10 mouse cellular contexts compared by ENCODE assay signal in genomic region chr5:137340222-137340621, GRCm38 (mm10). TPM values are rescaled to one million over a fixed set of nuclear protein-coding genes. Genes with fewer than 3 reads are reported as not detected.
DNase-seq lines count a peak whose midpoint lies in the region; ATAC-seq and TF ChIP-seq lines count a peak whose summit lies in the region.
"Had no signal": no experiment of that assay in that cellular context is flagged by ENCODE, and none has a peak within 500 bp of the region (broad histone marks: within the 10 kb centered on the region; RNA-seq: fewer than 3 reads in every experiment).

No protein-coding gene starts in this region.

- intact Hi-C loops in heart, postnatal 36 days (cut with DNase I) = no loop called here

- H3K36me3 ChIP-seq in heart, embryonic 13.5 days = no peaks in the 10 kb centered on the region
- no peaks in the 10 kb centered on the region for H3K36me3 ChIP-seq in E14TG2a.4 (ENCODE audit: insufficient read depth, low read length)
- H3K36me3 ChIP-seq in embryonic facial prominence, embryonic 14.5 days (ENCODE audit: control insufficient read depth, insufficient read depth, low read length) = no peaks in the 10 kb centered on the region
- H3K36me3 ChIP-seq: embryonic facial prominence, embryonic 12.5 days; liver, embryonic 15.5 days had no signal

- no peak for TF ChIP-seq CTCF in E14TG2a.4 (conservative IDR thresholded peaks at IDR 0.05; ENCODE audit: low read length)

- no peaks in the 10 kb centered on the region; the same call in 1 of the 2 replicates for H3K9me3 ChIP-seq in heart, embryonic 13.5 days
- no peaks in the 10 kb centered on the region for H3K9me3 ChIP-seq in E14TG2a.4 (ENCODE audit: low read length)
- H3K9me3 ChIP-seq in embryonic facial prominence, embryonic 14.5 days (ENCODE audit: control insufficient read depth, low read length) = no peaks in the 10 kb centered on the region
- H3K9me3 ChIP-seq: embryonic facial prominence, embryonic 12.5 days; liver, embryonic 15.5 days had no signal

- peak overlapping the region; percentile 70; the same call in 1 of the 2 replicates for H3K4me2 ChIP-seq in heart, embryonic 13.5 days
- H3K4me2 ChIP-seq in embryonic facial prominence, embryonic 14.5 days (ENCODE audit: low read depth, low read length) = peak overlapping the region; percentile 83; the same call in 1 of the 2 replicates

- H3K4me3 ChIP-seq in heart, embryonic 13.5 days = no peak overlapping the region
- peak overlapping the region; percentile 71 for H3K4me3 ChIP-seq in E14TG2a.4 (replicated peaks; ENCODE audit: low read length)
- no peak overlapping the region for H3K4me3 ChIP-seq in embryonic facial prominence, embryonic 14.5 days (ENCODE audit: low read depth, low read length)
- H3K4me3 ChIP-seq: liver, embryonic 15.5 days had no signal

- DNase-seq in heart, postnatal 36 days = no peak
- no peak for DNase-seq in embryonic facial prominence, embryonic 14.5 days (ENCODE audit: low spot score)
- DNase-seq in frontal cortex, postnatal 36 days (ENCODE audit: low spot score in 2 of 2) = no peak
- DNase-seq in frontal cortex, adult 2 months (ENCODE audit: extremely low spot score in 1 of 2, low spot score in 1 of 2) = no peak
- no peak for DNase-seq in layer of hippocampus, postnatal 25 days (ENCODE audit: extremely low spot score in 1 of 2, low spot score in 1 of 2)

- ATAC-seq in heart, embryonic 13.5 days (ENCODE audit: extremely low read depth, insufficient number of reproducible peaks, low FRiP score, low TSS enrichment) = no peak
- no peak for ATAC-seq in embryonic facial prominence, embryonic 14.5 days (ENCODE audit: low read depth)
- peak; percentile 32 for ATAC-seq in megakaryocyte progenitor cell, adult 5-6 weeks (replicated peaks; ENCODE audit: poor library complexity)

- H3K4me1 ChIP-seq in heart, embryonic 13.5 days = peaks cover 27% of the 10 kb centered on the region
- peaks cover 68% of the 10 kb centered on the region for H3K4me1 ChIP-seq in E14TG2a.4 (replicated peaks; ENCODE audit: low read depth, low read length)
- H3K4me1 ChIP-seq in embryonic facial prominence, embryonic 14.5 days (ENCODE audit: control insufficient read depth, insufficient read depth, low read length) = peaks cover 7% of the 10 kb centered on the region

- 60% methylated on average over 6 of the region's 6 CpGs for WGBS in heart, embryonic 13.5 days
- 81% methylated on average over 6 of the region's 6 CpGs for WGBS in embryonic facial prominence, embryonic 14.5 days

- H3K9ac ChIP-seq in heart, embryonic 13.5 days = peak overlapping the region; percentile 75; the same call in 1 of the 2 replicates
- no peak overlapping the region for H3K9ac ChIP-seq in embryonic facial prominence, embryonic 14.5 days (ENCODE audit: low read depth, low read length)
- H3K9ac ChIP-seq: liver, embryonic 15.5 days had no signal

- no peaks in the 10 kb centered on the region for H3K27me3 ChIP-seq in heart, embryonic 13.5 days (replicated peaks)
- H3K27me3 ChIP-seq in E14TG2a.4 (ENCODE audit: insufficient read depth, low read length) = no peaks in the 10 kb centered on the region
- H3K27me3 ChIP-seq in embryonic facial prominence, embryonic 14.5 days (replicated peaks; ENCODE audit: control insufficient read depth, insufficient read depth, low read length) = no peaks in the 10 kb centered on the region
- H3K27me3 ChIP-seq: embryonic facial prominence, embryonic 12.5 days had no signal

- H3K27ac ChIP-seq in heart, embryonic 13.5 days (replicated peaks) = peak overlapping the region; percentile 88
- H3K27ac ChIP-seq in embryonic facial prominence, embryonic 14.5 days (replicated peaks; ENCODE audit: low read depth, low read length) = peak overlapping the region; percentile 87
- H3K27ac ChIP-seq: liver, embryonic 15.5 days had no signal

RNA-seq across cellular contexts. Expression of gene Slc12a9, which starts 6.8 kb away (rescaled TPM):
- polyA plus RNA-seq in heart, embryonic 13.5 days (2015; fragmentation: Nextera tagmentation; extraction: Ambion mirVana) = 8.1 and 8.7 TPM in 2 replicates
- total RNA-seq in heart, postnatal 36 days (2021) = 1 to 10 TPM; 2.0 to 3.6 TPM
- 8.6 and 8.8 TPM in 2 replicates for polyA plus RNA-seq in embryonic facial prominence, embryonic 14.5 days (2014; fragmentation: Nextera tagmentation; extraction: Ambion mirVana)
- total RNA-seq in megakaryocyte progenitor cell, adult 5-6 weeks (2015) = 2.4 and 4.4 TPM in 2 replicates
- 5.3 and 5.7 TPM in 2 replicates for total RNA-seq in megakaryocyte progenitor cell, adult 5-6 weeks (2017)
- 32.6 and 34.6 TPM in 2 replicates for polyA plus RNA-seq in frontal cortex, adult 2 months (2012; rRNA removed)
- total RNA-seq in layer of hippocampus, postnatal 25 days (2021) = 10 to 100 TPM; 24.9 to 32.8 TPM

RNA-seq across cellular contexts. Expression of gene Ephb4, which starts 9.7 kb away (rescaled TPM):
- 33.1 and 37.6 TPM in 2 replicates for polyA plus RNA-seq in heart, embryonic 13.5 days (2015; fragmentation: Nextera tagmentation; extraction: Ambion mirVana)
- 10 to 100 TPM; 55.6 to 64.8 TPM for total RNA-seq in heart, postnatal 36 days (2021)
- polyA plus RNA-seq in embryonic facial prominence, embryonic 14.5 days (2014; fragmentation: Nextera tagmentation; extraction: Ambion mirVana) = 57.7 and 68.1 TPM in 2 replicates
- total RNA-seq in megakaryocyte progenitor cell, adult 5-6 weeks (2015) = 0.05 and 0.10 TPM in 2 replicates
- 0.27 TPM in 1 of 2 replicates, not detected in the other for total RNA-seq in megakaryocyte progenitor cell, adult 5-6 weeks (2017)
- 5.6 and 6.0 TPM in 2 replicates for polyA plus RNA-seq in frontal cortex, adult 2 months (2012; rRNA removed)
- 1 to 10 TPM; 5.1 to 6.3 TPM for total RNA-seq in layer of hippocampus, postnatal 25 days (2021)

RNA-seq across cellular contexts. Expression of gene Trip6, which starts 26.0 kb away (rescaled TPM):
- 44.7 and 47.3 TPM in 2 replicates for polyA plus RNA-seq in heart, embryonic 13.5 days (2015; fragmentation: Nextera tagmentation; extraction: Ambion mirVana)
- 10 to 100 TPM; 11.1 to 14.3 TPM for total RNA-seq in heart, postnatal 36 days (2021)
- 72.3 and 88.9 TPM in 2 replicates for polyA plus RNA-seq in embryonic facial prominence, embryonic 14.5 days (2014; fragmentation: Nextera tagmentation; extraction: Ambion mirVana)
- 4.0 and 6.7 TPM in 2 replicates for total RNA-seq in megakaryocyte progenitor cell, adult 5-6 weeks (2015)
- total RNA-seq in megakaryocyte progenitor cell, adult 5-6 weeks (2017) = 7.1 and 7.5 TPM in 2 replicates
- polyA plus RNA-seq in frontal cortex, adult 2 months (2012; rRNA removed) = 8.5 and 9.0 TPM in 2 replicates
- 1 to 10 TPM; 4.6 to 6.4 TPM for total RNA-seq in layer of hippocampus, postnatal 25 days (2021)

RNA-seq across cellular contexts. Expression of gene Srrt, which starts 32.7 kb away (rescaled TPM):
- 84.9 and 88.1 TPM in 2 replicates for polyA plus RNA-seq in heart, embryonic 13.5 days (2015; fragmentation: Nextera tagmentation; extraction: Ambion mirVana)
- 10 to 100 TPM; 58.3 to 62.6 TPM for total RNA-seq in heart, postnatal 36 days (2021)
- 101 and 105 TPM in 2 replicates for polyA plus RNA-seq in embryonic facial prominence, embryonic 14.5 days (2014; fragmentation: Nextera tagmentation; extraction: Ambion mirVana)
- 133 and 143 TPM in 2 replicates for total RNA-seq in megakaryocyte progenitor cell, adult 5-6 weeks (2015)
- 241 and 321 TPM in 2 replicates for total RNA-seq in megakaryocyte progenitor cell, adult 5-6 weeks (2017)
- polyA plus RNA-seq in frontal cortex, adult 2 months (2012; rRNA removed) = 268 and 278 TPM in 2 replicates
- 100 to 1,000 TPM; 164 to 213 TPM for total RNA-seq in layer of hippocampus, postnatal 25 days (2021)

RNA-seq across cellular contexts. Expression of gene Ufsp1, which starts 45.8 kb away (rescaled TPM):
- 8.1 and 8.8 TPM in 2 replicates for polyA plus RNA-seq in heart, embryonic 13.5 days (2015; fragmentation: Nextera tagmentation; extraction: Ambion mirVana)
- total RNA-seq in heart, postnatal 36 days (2021) = 1 to 10 TPM; 8.5 to 9.0 TPM
- 11.1 and 12.3 TPM in 2 replicates for polyA plus RNA-seq in embryonic facial prominence, embryonic 14.5 days (2014; fragmentation: Nextera tagmentation; extraction: Ambion mirVana)
- total RNA-seq in megakaryocyte progenitor cell, adult 5-6 weeks (2015) = 0.61 and 2.9 TPM in 2 replicates
- total RNA-seq in megakaryocyte progenitor cell, adult 5-6 weeks (2017) = 1.3 and 3.8 TPM in 2 replicates
- 12.4 and 13.1 TPM in 2 replicates for polyA plus RNA-seq in frontal cortex, adult 2 months (2012; rRNA removed)
- total RNA-seq in layer of hippocampus, postnatal 25 days (2021) = 10 to 100 TPM; 14.3 to 16.0 TPM

Comparison
In these comparisons a context has a peak if more than half of its experiments do, and no peak if none do; other contexts are left out.
1. RNA of gene Ephb4, which starts 9.7 kb away (total RNA-seq): 55.6 to 64.8 TPM in heart, postnatal 36 days; 5.1 to 6.3 TPM in layer of hippocampus, postnatal 25 days and 0.05 to 0.27 TPM in megakaryocyte progenitor cell, adult 5-6 weeks; every median in the first group is over 4 times any median in the second.